Mouse (Mus musculus): Measurements from ENCODE around the gene Kcnk13. TPM values are rescaled to one million over a fixed set of nuclear protein-coding genes. Genes with fewer than 3 reads are reported as not detected.
"Not testable (repeated sequence)": the region's sequence is repeated elsewhere in the genome, so short reads cannot be mapped to it uniquely, and the experiment has no call there.

Gene Kcnk13
- polyA plus RNA-seq, 1 experiment: not detected

DNA sequence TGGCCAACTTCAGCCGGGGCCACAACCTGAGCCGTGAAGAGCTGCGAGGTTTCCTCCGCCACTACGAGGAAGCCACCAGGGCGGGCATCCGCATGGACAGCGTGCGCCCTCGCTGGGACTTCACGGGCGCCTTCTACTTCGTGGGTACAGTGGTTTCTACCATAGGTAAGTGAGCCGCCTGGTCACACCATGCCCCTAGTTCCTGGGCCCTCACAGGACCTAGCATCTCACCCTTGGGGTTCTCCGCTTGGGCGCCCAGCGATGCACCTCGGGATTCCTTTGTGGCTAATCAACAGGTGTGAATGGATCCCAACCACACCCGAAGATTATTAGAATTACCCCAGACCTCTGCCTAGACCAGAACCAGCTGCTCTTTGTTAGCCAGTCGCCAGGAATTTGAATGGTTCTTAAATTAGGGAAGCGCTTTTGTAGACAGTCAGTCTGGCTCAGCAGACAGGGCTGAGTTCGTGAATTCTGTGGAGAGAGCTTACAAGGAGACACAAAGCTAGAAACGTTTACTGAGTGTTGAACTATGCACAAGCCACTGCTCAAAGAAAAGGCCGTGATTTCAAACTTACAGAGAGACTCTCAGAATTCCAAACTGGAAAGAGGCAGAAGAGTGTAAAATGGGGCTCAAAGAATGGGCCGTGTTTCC, 1.9 kb downstream of the Kcnk13 start:
- H3K9me3 ChIP-seq (replicated peaks; ENCODE audit: control insufficient read depth, insufficient read depth, low read length, poor library complexity, severe bottlenecking): no peaks in the 10 kb centered on the region
- no peaks in the 10 kb centered on the region for H3K36me3 ChIP-seq (ENCODE audit: control insufficient read depth, insufficient read depth, low read length, poor library complexity, severe bottlenecking)
- H3K27ac ChIP-seq (ENCODE audit: insufficient read depth, low read length): no peak overlapping the region
- peak overlapping the region; percentile 54 for H3K4me3 ChIP-seq (ENCODE audit: low read depth, low read length)
- peaks cover 14% of the 10 kb centered on the region for H3K27me3 ChIP-seq (ENCODE audit: control insufficient read depth, insufficient read depth, low read length, poor library complexity, severe bottlenecking)
- H3K4me1 ChIP-seq (ENCODE audit: control insufficient read depth, insufficient read depth, low read length): no peaks in the 10 kb centered on the region
- peak overlapping the region; percentile 7 for H3K9ac ChIP-seq (ENCODE audit: low read depth, poor library complexity, severe bottlenecking)
- TF ChIP-seq CTCF (IDR thresholded peaks at IDR 0.05; ENCODE audit: low read depth, low read length) (no peak), POLR2A (IDR thresholded peaks at IDR 0.05; ENCODE audit: insufficient read depth, low read length) (no peak), EP300 (IDR thresholded peaks at IDR 0.05; ENCODE audit: insufficient read depth, low read depth, low read length) (no peak)

DNA sequence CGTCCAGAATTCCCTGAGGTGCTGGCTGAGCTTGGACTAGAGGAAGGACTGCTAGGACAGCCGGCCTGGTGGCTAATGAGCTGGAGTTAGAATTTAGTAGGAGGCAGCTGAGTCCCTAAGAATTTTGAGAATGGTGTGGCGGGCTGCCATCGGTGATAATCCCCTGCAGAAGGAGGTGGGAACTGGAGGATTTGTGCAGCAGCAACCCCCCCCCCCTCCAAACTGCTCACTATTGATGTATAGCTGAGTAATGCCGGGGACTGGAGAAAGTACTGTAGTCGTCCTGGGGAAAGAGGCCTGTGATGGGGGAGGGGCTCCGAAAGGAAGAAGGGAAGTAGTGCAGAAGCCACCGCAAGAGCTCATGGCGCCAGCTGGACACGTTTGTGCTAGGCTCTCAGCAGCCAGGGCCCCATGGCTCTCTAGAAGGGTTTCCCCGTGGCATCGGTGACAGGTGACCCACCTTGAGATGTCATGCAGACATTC, 2.6 kb downstream of the Kcnk13 start:
- Histone ChIP-seq H3K27me3 (ENCODE audit: control insufficient read depth, insufficient read depth, low read length, poor library complexity, severe bottlenecking) (peaks cover 14% of the 10 kb centered on the region), H3K9ac (ENCODE audit: low read depth, poor library complexity, severe bottlenecking) (no peak overlapping the region), H3K36me3 (ENCODE audit: control insufficient read depth, insufficient read depth, low read length, poor library complexity, severe bottlenecking) (no peaks in the 10 kb centered on the region), H3K9me3 (replicated peaks; ENCODE audit: control insufficient read depth, insufficient read depth, low read length, poor library complexity, severe bottlenecking) (no peaks in the 10 kb centered on the region), H3K4me3 (ENCODE audit: low read depth, low read length) (no peak overlapping the region), H3K4me1 (ENCODE audit: control insufficient read depth, insufficient read depth, low read length) (no peaks in the 10 kb centered on the region), H3K27ac (ENCODE audit: insufficient read depth, low read length) (no peak overlapping the region)
- no peak for TF ChIP-seq CTCF (IDR thresholded peaks at IDR 0.05; ENCODE audit: low read depth, low read length)
- TF ChIP-seq EP300 (IDR thresholded peaks at IDR 0.05; ENCODE audit: insufficient read depth, low read depth, low read length): no peak
- TF ChIP-seq POLR2A (IDR thresholded peaks at IDR 0.05; ENCODE audit: insufficient read depth, low read length): no peak

DNA sequence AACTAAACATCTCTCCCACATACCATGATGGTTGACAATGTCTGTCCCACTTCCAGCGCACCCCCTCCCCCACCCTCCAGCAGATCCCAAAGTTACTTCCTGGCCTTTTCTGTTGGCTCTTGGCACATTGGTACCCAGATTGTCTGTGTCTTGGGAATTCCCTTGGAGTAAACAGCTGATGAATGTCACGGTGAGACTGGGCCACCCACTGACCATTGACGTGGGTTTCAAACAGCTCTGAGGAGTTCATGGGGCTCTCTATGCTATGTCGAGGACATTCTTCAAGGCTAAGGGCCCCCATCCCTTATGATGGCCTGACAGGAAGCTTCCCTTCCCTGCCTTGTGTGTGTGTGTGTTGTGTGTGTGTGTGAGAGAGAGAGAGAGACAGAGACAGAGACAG, 5.6 kb downstream of the Kcnk13 start:
- Histone ChIP-seq H3K4me3 (ENCODE audit: low read depth, low read length) (no peak overlapping the region), H3K9ac (ENCODE audit: low read depth, poor library complexity, severe bottlenecking) (no peak overlapping the region), H3K27me3 (ENCODE audit: control insufficient read depth, insufficient read depth, low read length, poor library complexity, severe bottlenecking) (peaks cover 14% of the 10 kb centered on the region), H3K9me3 (replicated peaks; ENCODE audit: control insufficient read depth, insufficient read depth, low read length, poor library complexity, severe bottlenecking) (no peaks in the 10 kb centered on the region), H3K4me1 (ENCODE audit: control insufficient read depth, insufficient read depth, low read length) (no peaks in the 10 kb centered on the region), H3K36me3 (ENCODE audit: control insufficient read depth, insufficient read depth, low read length, poor library complexity, severe bottlenecking) (no peaks in the 10 kb centered on the region), H3K27ac (ENCODE audit: insufficient read depth, low read length) (no peak overlapping the region)
- TF ChIP-seq CTCF (IDR thresholded peaks at IDR 0.05; ENCODE audit: low read depth, low read length) (no peak), EP300 (IDR thresholded peaks at IDR 0.05; ENCODE audit: insufficient read depth, low read depth, low read length) (no peak), POLR2A (IDR thresholded peaks at IDR 0.05; ENCODE audit: insufficient read depth, low read length) (no peak)

DNA sequence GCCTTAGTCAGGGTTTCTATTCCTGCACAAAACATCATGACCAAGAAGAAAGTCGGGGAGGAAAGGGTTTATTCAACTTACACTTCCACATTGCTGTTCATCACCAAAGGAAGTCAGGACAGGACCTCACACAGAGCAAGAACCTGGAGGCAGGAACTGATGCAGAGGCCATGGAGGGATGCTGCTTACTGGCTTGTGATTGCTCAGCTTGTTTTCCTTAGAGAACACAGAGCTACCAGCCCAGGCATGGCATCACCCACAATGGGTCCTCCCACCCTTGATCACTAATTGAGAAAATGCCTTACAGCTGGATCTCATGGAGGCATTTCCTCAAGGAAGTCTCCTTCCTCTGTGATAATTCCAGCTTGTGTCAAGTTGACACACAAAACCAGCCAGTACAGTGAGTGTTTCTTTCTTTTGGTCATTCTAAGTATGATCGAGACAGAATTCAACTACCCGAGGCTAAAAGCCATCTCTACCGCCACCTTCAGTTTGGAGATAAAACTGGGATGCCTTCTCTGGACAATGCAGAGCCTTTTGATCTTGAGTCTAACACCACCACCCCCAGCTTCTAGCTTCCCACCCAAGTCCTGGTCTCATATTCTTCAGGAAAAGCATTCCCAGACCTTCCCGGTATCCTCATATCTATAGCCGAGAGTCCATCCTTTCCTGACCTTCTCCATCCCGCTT, 7.1 kb downstream of the Kcnk13 start:
- not testable (repeated sequence) for H3K27me3 ChIP-seq (ENCODE audit: control insufficient read depth, insufficient read depth, low read length, poor library complexity, severe bottlenecking); H3K9ac ChIP-seq (ENCODE audit: low read depth, poor library complexity, severe bottlenecking); H3K27ac ChIP-seq (ENCODE audit: insufficient read depth, low read length)

DNA sequence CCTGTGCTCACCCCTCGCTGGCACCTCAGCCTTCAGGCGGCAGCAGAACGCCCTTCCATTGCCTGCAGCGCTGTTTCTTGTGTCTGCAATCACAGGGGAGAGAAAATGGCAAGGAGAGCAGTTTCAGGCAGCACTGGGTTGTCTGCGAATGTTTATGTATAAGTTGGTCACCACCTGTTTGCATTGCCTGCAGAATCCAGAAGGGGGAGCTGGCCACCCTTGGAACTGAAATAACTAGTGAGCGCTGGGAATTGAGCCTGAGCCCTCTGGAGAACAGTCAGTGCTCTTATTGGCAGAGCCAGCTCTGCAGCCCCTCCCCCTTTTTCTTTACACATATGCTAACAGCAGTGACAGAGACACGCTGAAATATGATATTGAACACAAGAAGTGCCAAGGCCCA, 8.5 kb downstream of the Kcnk13 start:
- H3K36me3 ChIP-seq (ENCODE audit: control insufficient read depth, insufficient read depth, low read length, poor library complexity, severe bottlenecking): no peaks in the 10 kb centered on the region
- H3K27me3 ChIP-seq (ENCODE audit: control insufficient read depth, insufficient read depth, low read length, poor library complexity, severe bottlenecking): no peaks in the 10 kb centered on the region
- peaks cover 6% of the 10 kb centered on the region for H3K9me3 ChIP-seq (replicated peaks; ENCODE audit: control insufficient read depth, insufficient read depth, low read length, poor library complexity, severe bottlenecking)
- H3K27ac ChIP-seq (ENCODE audit: insufficient read depth, low read length): no peak overlapping the region
- H3K4me3 ChIP-seq (ENCODE audit: low read depth, low read length): peak overlapping the region; percentile 55
- TF ChIP-seq CTCF (IDR thresholded peaks at IDR 0.05; ENCODE audit: low read depth, low read length) (peak; percentile 66), EP300 (IDR thresholded peaks at IDR 0.05; ENCODE audit: insufficient read depth, low read depth, low read length) (no peak), POLR2A (IDR thresholded peaks at IDR 0.05; ENCODE audit: insufficient read depth, low read length) (no peak)
- H3K4me1 ChIP-seq (ENCODE audit: control insufficient read depth, insufficient read depth, low read length): no peaks in the 10 kb centered on the region
- H3K9ac ChIP-seq (ENCODE audit: low read depth, poor library complexity, severe bottlenecking): 0 out of 2 replicates have a peak overlapping the region, but pooled peaks have one; percentile 3

More for the DNA sequence above, 7.1 kb downstream of the Kcnk13 start:
- not testable (repeated sequence) for H3K36me3 ChIP-seq (ENCODE audit: control insufficient read depth, insufficient read depth, low read length, poor library complexity, severe bottlenecking); H3K4me3 ChIP-seq (ENCODE audit: low read depth, low read length); H3K9me3 ChIP-seq (replicated peaks; ENCODE audit: control insufficient read depth, insufficient read depth, low read length, poor library complexity, severe bottlenecking); H3K4me1 ChIP-seq (ENCODE audit: control insufficient read depth, insufficient read depth, low read length)

DNA sequence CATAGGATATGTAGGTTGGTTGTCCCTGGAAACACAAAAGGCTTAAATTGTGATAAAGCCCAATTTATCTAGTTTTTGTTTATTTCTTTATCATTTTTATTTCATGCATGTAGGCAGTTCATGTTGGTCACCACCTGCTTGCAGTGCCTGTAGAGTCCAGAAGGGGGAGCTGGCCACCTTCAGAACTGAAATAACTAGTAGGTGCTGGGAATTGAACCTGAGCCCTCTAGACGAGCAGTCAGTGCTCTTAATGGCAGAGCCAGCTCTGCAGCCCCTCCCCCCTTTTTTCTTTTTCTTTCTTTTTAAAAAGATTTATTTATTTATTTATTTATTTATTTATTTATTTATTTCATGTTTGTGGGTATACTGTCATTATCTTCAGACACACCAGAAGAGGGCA, 9.4 kb downstream of the Kcnk13 start:
- Histone ChIP-seq H3K27ac (ENCODE audit: insufficient read depth, low read length) (no peak overlapping the region), H3K27me3 (ENCODE audit: control insufficient read depth, insufficient read depth, low read length, poor library complexity, severe bottlenecking) (no peaks in the 10 kb centered on the region), H3K9me3 (replicated peaks; ENCODE audit: control insufficient read depth, insufficient read depth, low read length, poor library complexity, severe bottlenecking) (peaks cover 10% of the 10 kb centered on the region), H3K4me3 (ENCODE audit: low read depth, low read length) (no peak overlapping the region), H3K4me1 (ENCODE audit: control insufficient read depth, insufficient read depth, low read length) (no peaks in the 10 kb centered on the region), H3K36me3 (ENCODE audit: control insufficient read depth, insufficient read depth, low read length, poor library complexity, severe bottlenecking) (no peaks in the 10 kb centered on the region), H3K9ac (ENCODE audit: low read depth, poor library complexity, severe bottlenecking) (no peak overlapping the region)
- TF ChIP-seq CTCF (IDR thresholded peaks at IDR 0.05; ENCODE audit: low read depth, low read length) (peak; percentile 58), POLR2A (IDR thresholded peaks at IDR 0.05; ENCODE audit: insufficient read depth, low read length) (no peak)

Data from ES-Bruce4 (cell line).